Mouse (Mus musculus) ES-E14 (cell line): Measurements from ENCODE around the gene Gm21915.

Experiments used
- CHD2 ChIP-seq: IDR thresholded peaks from 2 replicates; pipeline ENCODE4 v1.6.1; 2014; ENCODE audit warnings: mild to moderate bottlenecking, low read depth, low read length, inconsistent platforms
- MAFK ChIP-seq: IDR thresholded peaks from 2 replicates; pipeline ENCODE4 v1.6.1; 2014; ENCODE audit warnings: mild to moderate bottlenecking, low read depth, low read length, inconsistent platforms; ENCODE audit not compliant: insufficient read depth
- ZC3H11A ChIP-seq: IDR thresholded peaks from 2 replicates; pipeline ENCODE4 v1.6.1; 2012; ENCODE audit warnings: low read depth, mild to moderate bottlenecking, inconsistent platforms, low read length, borderline replicate concordance

- TF ChIP-seq MAFK: no peak
- TF ChIP-seq CHD2: no peak
- no peak for TF ChIP-seq ZC3H11A
These were observed 43.8 kb upstream of the Gm21915 start for GRCm38 (mm10) chr9:40626566-40626965.
